Mouse (Mus musculus) intestine, embryonic 15.5 days (tissue): ENCODE measurements around the gene Fam118b. TPM values are rescaled to one million over a fixed set of nuclear protein-coding genes. Genes with fewer than 3 reads are reported as not detected.

Experiments
- ATAC-seq: fragments of 200-750 bp; cut with Nextera tagmentation; 2 replicates; pipeline ENCODE4 v1.8.0; 2017; ENCODE audit warnings: moderate TSS enrichment, moderate library complexity
- H3K27ac ChIP-seq: fragments of 300-500 bp; sonication (generic); 2 replicates; pipeline ENCODE4 v1.5.1; 2015; ENCODE audit warnings: mild to moderate bottlenecking, inconsistent platforms
- H3K27me3 ChIP-seq: fragments of 300-500 bp; sonication (generic); replicated peaks from 2 replicates; pipeline ENCODE4 v1.6.1; 2015; ENCODE audit warnings: inconsistent platforms
- H3K36me3 ChIP-seq: fragments of 300-500 bp; sonication (generic); 2 replicates; pipeline ENCODE4 v1.6.1; 2015; ENCODE audit warnings: inconsistent platforms
- H3K4me1 ChIP-seq: fragments of 300-500 bp; sonication (generic); replicated peaks from 2 replicates; pipeline ENCODE4 v1.6.1; 2015; ENCODE audit warnings: inconsistent platforms
- H3K4me2 ChIP-seq: fragments of 300-500 bp; sonication (generic); replicated peaks from 2 replicates; pipeline ENCODE4 v1.6.1; 2015; ENCODE audit warnings: mild to moderate bottlenecking, inconsistent platforms
- H3K4me3 ChIP-seq: fragments of 300-500 bp; sonication (generic); replicated peaks from 2 replicates; pipeline ENCODE4 v1.5.1; 2015; ENCODE audit warnings: inconsistent platforms
- H3K9ac ChIP-seq: fragments of 300-500 bp; sonication (generic); 2 replicates; pipeline ENCODE4 v1.6.1; 2015; ENCODE audit warnings: inconsistent platforms
- H3K9me3 ChIP-seq: fragments of 300-500 bp; sonication (generic); 2 replicates; pipeline ENCODE4 v1.6.1; 2016; ENCODE audit warnings: inconsistent platforms
- WGBS: fragments of 180-500 bp; shearing (Covaris S2); methylation state at CpG from one replicate; pipeline ENCODE4 v1.1.7; 2015; 5-methylcytosine and 5-hydroxymethylcytosine counted together
- polyA plus RNA-seq: library from polyadenylated mRNA; unstranded; fragments of >200 nt; fragmentation: Nextera tagmentation; extraction: Ambion mirVana; gene quantifications from 2 replicates; pipeline ENCODE4 v1.2.1, GENCODE M21; 2015

The Fam118b gene
- polyA plus RNA-seq, 1 experiment from 2014 or later, result 52.8 TPM

DNA sequence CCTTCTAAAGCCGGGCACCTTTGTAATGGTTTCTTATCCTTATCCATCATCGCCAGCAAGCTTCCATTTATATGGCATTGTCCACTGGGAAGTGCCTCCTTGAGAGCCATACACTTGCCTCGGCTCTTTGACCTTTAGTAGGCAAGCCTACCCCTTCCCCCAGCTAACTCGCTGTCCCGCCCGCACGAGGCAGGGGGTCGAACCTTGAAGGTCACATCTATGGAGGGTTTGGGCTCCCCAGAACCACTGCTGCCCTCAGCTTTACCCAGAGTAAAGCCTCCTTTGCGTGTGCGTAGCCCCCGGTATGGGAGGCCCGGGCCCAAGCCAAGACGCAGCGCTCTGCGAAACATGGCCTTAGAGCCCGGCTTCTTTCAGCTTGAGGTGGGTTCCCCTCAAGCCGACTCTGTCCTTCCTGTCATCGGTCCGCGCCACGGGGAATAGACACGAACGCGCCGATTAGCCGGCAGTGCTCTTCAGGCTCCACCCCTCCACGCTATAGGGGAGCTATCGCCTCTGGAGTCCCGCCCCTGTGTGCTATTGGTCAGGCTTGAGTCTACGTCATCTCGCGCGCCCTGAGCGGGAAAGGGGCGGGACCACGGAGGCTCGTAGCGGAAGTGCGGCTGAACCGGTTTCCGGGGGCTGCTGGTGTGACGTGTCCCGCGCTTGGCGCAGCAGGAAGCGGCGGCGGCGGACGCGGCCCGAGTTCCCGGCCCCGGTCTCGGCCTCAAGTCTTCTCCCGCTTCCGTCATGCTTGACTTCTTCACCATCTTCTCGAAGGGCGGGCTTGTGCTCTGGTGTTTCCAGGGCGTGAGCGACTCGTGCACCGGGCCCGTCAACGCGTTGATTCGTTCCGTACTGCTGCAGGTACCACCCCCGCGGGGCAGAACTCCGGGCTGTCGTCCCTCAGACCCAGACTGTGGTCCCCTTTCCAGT is 56.8 kb downstream of the Fam118b start, which contains the start of gene Foxred1:
Gene Foxred1 (minus strand): TSS at position 514 of the 933 bp plus-strand sequence.
- Histone ChIP-seq H3K4me3 (peak within 1 kb of the TSS; percentile 69), H3K27ac (peak within 1 kb of the TSS; percentile 87), H3K27me3 (no peaks in the 10 kb centered on the region), H3K4me2 (peak within 1 kb of the TSS; percentile 75), H3K9ac (peak within 1 kb of the TSS; percentile 77), H3K4me1 (peaks cover 12% of the 10 kb centered on the region), H3K36me3 (peaks cover 41% of the 10 kb centered on the region), H3K9me3 (no peaks in the 10 kb centered on the region)
- peak; percentile 100 for ATAC-seq
- 1% methylated on average over 65 of the region's 72 CpGs for WGBS

- peaks cover 9% of the 10 kb centered on the region; the same call in 1 of the 2 replicates for H3K4me1 ChIP-seq
- H3K27ac ChIP-seq, result no peak overlapping the region
- H3K4me2 ChIP-seq, result no peak overlapping the region
- no peak overlapping the region for H3K9ac ChIP-seq
- ATAC-seq, result no peak
- 92% methylated on average over 2 of the region's 2 CpGs for WGBS
- no peaks in the 10 kb centered on the region for H3K9me3 ChIP-seq
- no peak overlapping the region for H3K4me3 ChIP-seq
- H3K36me3 ChIP-seq, result peaks cover 23% of the 10 kb centered on the region
- no peaks in the 10 kb centered on the region for H3K27me3 ChIP-seq
Measured at GRCm38 (mm10) chr9:35204421-35204820, 63.2 kb downstream of the Fam118b start.

- no peak overlapping the region for H3K4me3 ChIP-seq
- no peaks in the 10 kb centered on the region for H3K9me3 ChIP-seq
- no peaks in the 10 kb centered on the region for H3K27me3 ChIP-seq
- H3K9ac ChIP-seq, result no peak overlapping the region
- H3K36me3 ChIP-seq, result peaks cover 23% of the 10 kb centered on the region
- H3K4me2 ChIP-seq, result no peak overlapping the region
- H3K4me1 ChIP-seq, result peaks cover 13% of the 10 kb centered on the region; the same call in 1 of the 2 replicates
- no peak for ATAC-seq
- 52% methylated on average over 3 of the region's 3 CpGs for WGBS
- no peak overlapping the region for H3K27ac ChIP-seq
Measured at GRCm38 (mm10) chr9:35203536-35203935, 64.1 kb downstream of the Fam118b start.

GRCm38 (mm10) chr9:35200529-35201060 is 67.0 kb downstream of the Fam118b start:
- peak overlapping the region; percentile 85; the same call in 1 of the 2 replicates for H3K9ac ChIP-seq
- H3K4me1 ChIP-seq, result peaks cover 13% of the 10 kb centered on the region; the same call in 1 of the 2 replicates
- no peak for ATAC-seq
- H3K36me3 ChIP-seq, result peaks cover 4% of the 10 kb centered on the region
- peak overlapping the region; percentile 83 for H3K4me2 ChIP-seq
- H3K9me3 ChIP-seq, result no peaks in the 10 kb centered on the region
- no peaks in the 10 kb centered on the region for H3K27me3 ChIP-seq
- WGBS, result 45% methylated on average over 9 of the region's 9 CpGs
- no peak overlapping the region for H3K27ac ChIP-seq
- H3K4me3 ChIP-seq, result peak overlapping the region; percentile 73

- 0 out of 2 replicates have a peak, but pooled peaks cover 1% of the 10 kb centered on the region for H3K36me3 ChIP-seq
- no peaks in the 10 kb centered on the region for H3K9me3 ChIP-seq
- H3K27me3 ChIP-seq, result no peaks in the 10 kb centered on the region
- peak within 1 kb of the TSS; percentile 83 for H3K4me2 ChIP-seq
- H3K27ac ChIP-seq, result peak within 1 kb of the TSS; percentile 56
- H3K4me1 ChIP-seq, result peaks cover 13% of the 10 kb centered on the region; the same call in 1 of the 2 replicates
- peak within 1 kb of the TSS; percentile 73 for H3K4me3 ChIP-seq
- ATAC-seq, result peak; percentile 96
- 0% methylated on average over 44 of the region's 44 CpGs for WGBS
- peak within 1 kb of the TSS; percentile 85 for H3K9ac ChIP-seq
Measured at GRCm38 (mm10) chr9:35199772-35200471, 67.7 kb downstream of the Fam118b start, which contains the start of the genes Srpr and Tirap. Gene Srpr, plus strand, starts transcription at chr9:35200175. Gene Tirap, minus strand, starts transcription at chr9:35200291.

GRCm38 (mm10) chr9:35198945-35199771 is 68.4 kb downstream of the Fam118b start:
- H3K4me3 ChIP-seq, result peak overlapping the region; percentile 73
- H3K9me3 ChIP-seq, result no peaks in the 10 kb centered on the region
- peak overlapping the region; percentile 85 for H3K9ac ChIP-seq
- peak; percentile 75 for ATAC-seq
- H3K36me3 ChIP-seq, result no peaks in the 10 kb centered on the region
- no peaks in the 10 kb centered on the region for H3K27me3 ChIP-seq
- H3K4me2 ChIP-seq, result peak overlapping the region; percentile 83
- H3K27ac ChIP-seq, result peak overlapping the region; percentile 56
- peaks cover 13% of the 10 kb centered on the region; the same call in 1 of the 2 replicates for H3K4me1 ChIP-seq
- WGBS, result 22% methylated on average over 18 of the region's 18 CpGs

- H3K4me2 ChIP-seq, result peak overlapping the region; percentile 83; the same call in 1 of the 2 replicates
Measured at GRCm38 (mm10) chr9:35198351-35198750, 69.3 kb downstream of the Fam118b start.

DNA sequence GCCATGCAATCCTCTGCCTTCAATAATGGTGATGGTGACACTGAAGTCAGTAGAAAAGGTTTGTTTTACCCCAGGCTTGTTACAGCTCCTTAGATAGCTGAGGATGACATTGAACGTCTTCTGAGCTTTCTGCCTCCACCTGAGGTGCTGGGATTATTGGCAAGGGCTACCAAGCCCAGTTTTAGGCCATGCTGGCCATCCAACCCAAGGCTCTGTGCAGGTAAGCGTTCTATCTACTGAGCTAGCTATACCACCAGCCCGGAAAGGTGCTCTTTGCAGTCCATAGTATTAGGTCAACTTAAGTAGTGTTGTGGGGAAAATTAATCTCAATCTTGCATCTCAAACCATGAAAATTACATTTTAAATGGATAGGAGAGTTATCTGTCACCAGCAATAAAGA is 70.0 kb downstream of the Fam118b start:
- Histone ChIP-seq H3K4me3 (no peak overlapping the region), H3K27me3 (no peaks in the 10 kb centered on the region), H3K36me3 (no peaks in the 10 kb centered on the region), H3K9ac (no peak overlapping the region), H3K9me3 (no peaks in the 10 kb centered on the region), H3K4me1 (peaks cover 13% of the 10 kb centered on the region; the same call in 1 of the 2 replicates), H3K4me2 (no peak overlapping the region), H3K27ac (no peak overlapping the region)
- WGBS, result 84% methylated on average over 3 of the region's 3 CpGs
- no peak for ATAC-seq

More at GRCm38 (mm10) chr9:35198351-35198750, 69.3 kb downstream of the Fam118b start:
- Histone ChIP-seq H3K9me3 (no peaks in the 10 kb centered on the region), H3K4me1 (peaks cover 13% of the 10 kb centered on the region; the same call in 1 of the 2 replicates), H3K27ac (no peak overlapping the region), H3K4me3 (no peak overlapping the region), H3K27me3 (no peaks in the 10 kb centered on the region), H3K36me3 (no peaks in the 10 kb centered on the region), H3K9ac (no peak overlapping the region)
- WGBS, result 82% methylated on average over 10 of the region's 10 CpGs
- ATAC-seq, result no peak

DNA sequence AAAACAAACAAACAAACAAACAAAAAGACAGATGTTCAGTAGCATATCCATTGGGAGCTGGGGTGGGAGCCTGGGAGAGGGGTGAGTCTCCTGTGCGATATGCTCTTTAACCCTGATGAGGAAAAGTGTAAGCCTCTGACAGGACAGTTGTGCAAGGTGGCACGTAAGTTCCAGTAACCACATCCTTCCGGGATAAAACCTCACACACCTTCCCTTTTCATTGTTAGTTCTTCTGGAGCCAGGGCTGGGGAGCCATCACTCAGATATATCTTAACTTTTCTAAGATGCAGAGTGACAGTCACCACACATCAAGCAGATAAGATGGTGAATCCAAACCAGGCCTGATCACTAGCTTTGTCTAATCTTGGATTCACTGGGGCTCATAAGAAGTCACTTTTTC is 73.6 kb downstream of the Fam118b start:
- Histone ChIP-seq H3K4me3 (no peak overlapping the region), H3K27me3 (no peaks in the 10 kb centered on the region), H3K4me2 (no peak overlapping the region), H3K36me3 (no peaks in the 10 kb centered on the region), H3K27ac (no peak overlapping the region), H3K9me3 (no peaks in the 10 kb centered on the region), H3K9ac (no peak overlapping the region), H3K4me1 (peaks cover 4% of the 10 kb centered on the region; the same call in 1 of the 2 replicates)
- ATAC-seq, result no peak
- 95% methylated on average over 3 of the region's 3 CpGs for WGBS

GRCm38 (mm10) chr9:35192983-35193542 is 74.5 kb downstream of the Fam118b start:
- 84% methylated on average over 11 of the region's 11 CpGs for WGBS
- Histone ChIP-seq H3K27ac (no peak overlapping the region), H3K4me1 (no peaks in the 10 kb centered on the region), H3K4me2 (no peak overlapping the region), H3K27me3 (no peaks in the 10 kb centered on the region), H3K9me3 (no peaks in the 10 kb centered on the region), H3K9ac (no peak overlapping the region), H3K4me3 (no peak overlapping the region), H3K36me3 (no peaks in the 10 kb centered on the region)
- no peak for ATAC-seq

- 0 out of 2 replicates have a peak, but pooled peaks have one; percentile 12 for ATAC-seq
- WGBS, result 83% methylated on average over 22 of the region's 22 CpGs
- no peaks in the 10 kb centered on the region for H3K36me3 ChIP-seq
Measured at GRCm38 (mm10) chr9:35188700-35189099, 78.9 kb downstream of the Fam118b start.

More at GRCm38 (mm10) chr9:35188700-35189099, 78.9 kb downstream of the Fam118b start:
- Histone ChIP-seq H3K4me2 (no peak overlapping the region), H3K4me3 (no peak overlapping the region), H3K27me3 (no peaks in the 10 kb centered on the region), H3K27ac (no peak overlapping the region), H3K9ac (no peak overlapping the region), H3K4me1 (no peaks in the 10 kb centered on the region), H3K9me3 (no peaks in the 10 kb centered on the region)
